Mouse (Mus musculus) intestine, embryonic 15.5 days (tissue): ENCODE results near the gene Mrpl12. TPM values are rescaled to one million over a fixed set of nuclear protein-coding genes. Genes with fewer than 3 reads are reported as not detected.

ENCODE experiments used
- ATAC-seq: fragments of 200-750 bp; cut with Nextera tagmentation; 2 replicates; pipeline ENCODE4 v1.8.0; 2017; ENCODE audit warnings: moderate TSS enrichment, moderate library complexity
- H3K27ac ChIP-seq: fragments of 300-500 bp; sonication (generic); 2 replicates; pipeline ENCODE4 v1.5.1; 2015; ENCODE audit warnings: mild to moderate bottlenecking, inconsistent platforms
- H3K27me3 ChIP-seq: fragments of 300-500 bp; sonication (generic); replicated peaks from 2 replicates; pipeline ENCODE4 v1.6.1; 2015; ENCODE audit warnings: inconsistent platforms
- H3K36me3 ChIP-seq: fragments of 300-500 bp; sonication (generic); 2 replicates; pipeline ENCODE4 v1.6.1; 2015; ENCODE audit warnings: inconsistent platforms
- H3K4me1 ChIP-seq: fragments of 300-500 bp; sonication (generic); replicated peaks from 2 replicates; pipeline ENCODE4 v1.6.1; 2015; ENCODE audit warnings: inconsistent platforms
- H3K4me2 ChIP-seq: fragments of 300-500 bp; sonication (generic); replicated peaks from 2 replicates; pipeline ENCODE4 v1.6.1; 2015; ENCODE audit warnings: mild to moderate bottlenecking, inconsistent platforms
- H3K4me3 ChIP-seq: fragments of 300-500 bp; sonication (generic); replicated peaks from 2 replicates; pipeline ENCODE4 v1.5.1; 2015; ENCODE audit warnings: inconsistent platforms
- H3K9ac ChIP-seq: fragments of 300-500 bp; sonication (generic); 2 replicates; pipeline ENCODE4 v1.6.1; 2015; ENCODE audit warnings: inconsistent platforms
- H3K9me3 ChIP-seq: fragments of 300-500 bp; sonication (generic); 2 replicates; pipeline ENCODE4 v1.6.1; 2016; ENCODE audit warnings: inconsistent platforms
- WGBS: fragments of 180-500 bp; shearing (Covaris S2); methylation state at CpG from one replicate; pipeline ENCODE4 v1.1.7; 2015; 5-methylcytosine and 5-hydroxymethylcytosine counted together
- polyA plus RNA-seq: library from polyadenylated mRNA; unstranded; fragments of >200 nt; fragmentation: Nextera tagmentation; extraction: Ambion mirVana; gene quantifications from 2 replicates; pipeline ENCODE4 v1.2.1, GENCODE M21; 2015

Mrpl12 gene
- 222 and 231 TPM in 2 replicates for polyA plus RNA-seq

DNA sequence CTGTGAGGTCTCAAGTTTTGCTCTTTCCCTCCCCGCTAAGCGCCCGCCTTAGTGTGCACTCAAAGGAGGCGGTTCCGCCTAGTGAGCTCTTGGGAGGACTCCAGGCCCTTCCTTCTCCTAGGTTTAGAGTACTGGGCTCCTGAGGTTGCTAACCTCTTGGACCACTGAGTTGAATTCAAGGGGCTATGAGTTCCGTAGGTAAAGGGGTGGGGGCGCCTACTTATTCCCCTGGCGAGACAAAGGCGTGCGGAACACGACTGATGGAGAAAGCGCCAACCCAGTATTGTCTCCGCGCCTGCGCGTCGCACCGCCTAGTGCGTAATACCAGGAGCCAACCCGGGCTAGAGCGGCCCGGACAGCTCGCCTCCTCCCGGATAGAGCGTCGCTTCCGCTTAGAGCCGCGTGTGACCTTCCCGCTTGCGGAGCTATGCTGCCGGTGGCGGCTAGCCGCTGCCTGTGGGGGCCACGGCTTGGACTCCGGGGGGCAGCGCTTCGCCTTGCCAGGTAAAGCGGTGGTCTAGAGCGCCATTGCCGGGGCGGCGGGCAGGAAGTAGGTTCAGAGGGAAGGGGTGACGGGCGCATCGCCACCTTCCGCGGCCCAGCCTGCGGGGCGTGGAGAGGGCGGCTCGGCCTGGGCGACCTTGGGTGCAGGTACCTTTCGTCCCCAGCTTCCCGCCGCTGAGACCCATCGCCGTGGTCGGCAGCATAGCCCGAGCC lies at the start of gene Mrpl12:
Mrpl12 (plus strand) TSS at position 349 of the 717 bp plus-strand sequence.
- Histone ChIP-seq H3K9me3 (no peaks in the 10 kb centered on the region), H3K9ac (peak within 1 kb of the TSS; percentile 94), H3K27ac (peak within 1 kb of the TSS; percentile 80), H3K27me3 (no peaks in the 10 kb centered on the region), H3K4me2 (peak within 1 kb of the TSS; percentile 78), H3K4me3 (peak within 1 kb of the TSS; percentile 93), H3K36me3 (peaks cover 28% of the 10 kb centered on the region), H3K4me1 (peaks cover 19% of the 10 kb centered on the region)
- peak; percentile 94 for ATAC-seq
- 0% methylated on average over 60 of the region's 60 CpGs for WGBS

DNA sequence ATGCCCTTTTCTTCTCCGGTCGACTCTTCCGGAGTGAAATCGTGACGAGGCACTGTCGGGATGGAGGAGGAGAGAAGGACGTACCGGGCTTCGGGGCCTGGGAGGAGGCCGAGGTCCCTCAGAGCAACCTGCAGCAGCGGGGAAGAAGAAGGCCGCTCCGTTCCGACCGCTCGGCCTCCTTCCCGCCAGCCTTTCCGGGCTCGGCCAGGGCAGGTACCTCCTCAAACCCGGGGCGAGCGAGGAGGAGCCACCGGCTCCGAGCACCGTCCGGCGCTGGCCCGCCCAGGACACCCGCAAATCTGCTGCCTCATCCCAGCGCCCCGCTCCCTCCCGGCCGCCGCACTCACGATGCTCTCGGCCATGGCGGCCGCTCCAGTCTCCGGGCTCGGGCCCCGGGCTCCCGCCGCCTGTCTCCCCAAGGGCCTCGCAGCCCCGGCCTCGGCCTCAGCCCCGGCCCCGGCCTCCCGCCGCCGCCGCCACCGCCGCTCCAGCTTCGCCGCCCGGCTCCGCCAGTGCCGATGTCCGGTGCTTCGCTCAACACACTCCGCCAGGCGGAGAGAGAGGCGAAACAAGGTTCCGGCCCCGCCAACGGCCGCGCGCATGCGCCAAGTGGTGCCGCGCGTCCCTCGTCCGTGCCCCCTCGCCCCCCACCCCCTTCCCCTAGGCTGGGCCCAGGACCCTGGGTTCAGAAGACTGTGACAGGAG lies 47.1 kb upstream of the Mrpl12 start, which contains the start of gene Nploc4:
Nploc4 (minus strand) TSS at position 557 of the 705 bp plus-strand sequence.
- Histone ChIP-seq H3K27me3 (no peaks in the 10 kb centered on the region), H3K4me3 (peak within 1 kb of the TSS; percentile 100), H3K36me3 (0 out of 2 replicates have a peak, but pooled peaks cover 17% of the 10 kb centered on the region), H3K9ac (peak within 1 kb of the TSS; percentile 100), H3K9me3 (no peaks in the 10 kb centered on the region), H3K4me2 (peak within 1 kb of the TSS; percentile 80), H3K4me1 (peaks cover 4% of the 10 kb centered on the region), H3K27ac (peak within 1 kb of the TSS; percentile 79)
- peak; percentile 93 for ATAC-seq
- WGBS, result under 1% methylated on average over 65 of the region's 77 CpGs

DNA sequence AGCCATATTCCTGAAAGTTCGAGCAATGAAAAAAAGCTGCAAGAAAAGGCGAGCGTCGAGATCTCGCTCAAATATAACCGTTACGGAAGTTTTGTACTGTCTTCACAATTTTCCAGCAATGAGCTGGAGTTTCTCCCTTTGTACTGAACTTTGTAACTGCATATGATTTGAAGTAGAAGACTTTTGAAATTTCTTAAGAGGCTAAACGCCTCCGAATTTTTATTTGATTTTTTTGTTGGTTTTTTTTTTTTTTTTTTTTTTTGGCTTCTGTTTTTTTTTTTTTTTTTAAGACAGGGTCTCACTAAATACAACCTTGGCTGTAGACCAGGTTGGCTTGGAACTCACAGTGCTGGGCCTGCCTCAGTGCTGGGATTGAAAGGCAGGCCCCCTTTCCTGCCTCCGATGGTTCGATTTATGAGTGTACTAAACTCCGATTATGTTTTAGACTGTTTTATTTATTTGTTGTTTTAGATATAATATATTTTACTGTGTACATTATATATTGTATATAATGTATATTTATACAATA lies 46.5 kb upstream of the Mrpl12 start:
- no peak for ATAC-seq
- H3K27ac ChIP-seq, result peak overlapping the region; percentile 79; the same call in 1 of the 2 replicates

DNA sequence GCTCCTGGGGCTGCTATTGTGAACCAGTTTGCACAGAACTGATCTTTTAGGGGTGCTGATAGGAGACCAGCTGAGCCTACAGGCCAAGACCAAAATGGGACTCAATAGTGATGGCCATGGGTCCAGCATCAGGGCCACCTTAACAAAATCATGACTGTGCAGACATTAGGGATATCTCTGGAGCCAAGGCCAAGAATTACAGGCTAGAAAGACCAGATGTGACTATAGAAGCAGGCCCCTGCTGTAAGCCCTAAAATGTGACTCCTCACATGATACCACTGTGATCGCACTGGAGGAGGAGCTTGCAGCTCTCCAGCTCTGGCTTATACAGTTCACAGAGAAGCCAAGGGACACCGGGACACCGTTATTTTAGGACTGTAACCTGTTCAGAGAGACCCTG lies 42.1 kb upstream of the Mrpl12 start, which contains the start of gene Tspan10:
Tspan10 (plus strand) TSS at position 301 of the 400 bp plus-strand sequence.
- H3K27ac ChIP-seq, result no peak within 1 kb of the TSS
- no peaks in the 10 kb centered on the region for H3K9me3 ChIP-seq
- no peaks in the 10 kb centered on the region for H3K27me3 ChIP-seq
- no peak for ATAC-seq
- no peak within 1 kb of the TSS for H3K4me2 ChIP-seq
- no peak within 1 kb of the TSS for H3K4me3 ChIP-seq
- H3K36me3 ChIP-seq, result no peaks in the 10 kb centered on the region
- H3K9ac ChIP-seq, result no peak within 1 kb of the TSS
- 88% methylated on average over 3 of the region's 3 CpGs for WGBS
- H3K4me1 ChIP-seq, result no peaks in the 10 kb centered on the region

More for the DNA sequence above, 46.5 kb upstream of the Mrpl12 start:
- H3K4me2 ChIP-seq, result peak overlapping the region; percentile 80
- H3K4me1 ChIP-seq, result peaks cover 4% of the 10 kb centered on the region
- 23% methylated on average over 12 of the region's 12 CpGs for WGBS
- H3K9ac ChIP-seq, result peak overlapping the region; percentile 100
- H3K9me3 ChIP-seq, result no peaks in the 10 kb centered on the region
- no peaks in the 10 kb centered on the region for H3K27me3 ChIP-seq
- 0 out of 2 replicates have a peak, but pooled peaks cover 11% of the 10 kb centered on the region for H3K36me3 ChIP-seq
- peak overlapping the region; percentile 100 for H3K4me3 ChIP-seq

DNA sequence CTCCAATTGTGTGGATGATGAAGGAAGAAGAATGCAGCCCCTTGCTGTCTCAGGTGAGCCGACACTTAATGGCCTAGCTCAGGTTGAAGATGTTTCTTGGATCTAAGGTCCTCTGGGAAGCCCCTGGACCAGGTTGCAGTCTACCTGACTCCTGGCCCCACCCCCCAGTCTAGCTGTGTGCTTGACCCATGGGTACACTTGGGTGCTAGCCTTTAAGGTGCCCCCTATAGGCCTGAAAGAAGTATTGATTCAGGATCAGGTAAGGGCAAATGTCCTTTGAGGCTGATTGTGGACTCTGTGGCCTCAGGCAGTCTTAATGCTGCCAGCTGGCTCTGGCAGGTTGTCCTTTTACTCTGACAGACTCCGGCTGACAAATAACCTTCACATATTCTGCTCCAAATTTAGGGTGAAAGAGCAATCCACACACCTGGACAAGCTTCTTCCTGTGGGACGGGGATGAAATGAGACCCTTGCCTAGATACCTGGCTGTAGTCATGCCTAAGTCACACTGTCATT lies 41.6 kb upstream of the Mrpl12 start:
- no peaks in the 10 kb centered on the region for H3K4me1 ChIP-seq
- no peak for ATAC-seq
- H3K9me3 ChIP-seq, result no peaks in the 10 kb centered on the region
- no peaks in the 10 kb centered on the region for H3K36me3 ChIP-seq
- no peak overlapping the region for H3K9ac ChIP-seq
- H3K27ac ChIP-seq, result no peak overlapping the region
- no peak overlapping the region for H3K4me2 ChIP-seq
- H3K4me3 ChIP-seq, result no peak overlapping the region
- 91% methylated on average over 3 of the region's 3 CpGs for WGBS
- no peaks in the 10 kb centered on the region for H3K27me3 ChIP-seq

DNA sequence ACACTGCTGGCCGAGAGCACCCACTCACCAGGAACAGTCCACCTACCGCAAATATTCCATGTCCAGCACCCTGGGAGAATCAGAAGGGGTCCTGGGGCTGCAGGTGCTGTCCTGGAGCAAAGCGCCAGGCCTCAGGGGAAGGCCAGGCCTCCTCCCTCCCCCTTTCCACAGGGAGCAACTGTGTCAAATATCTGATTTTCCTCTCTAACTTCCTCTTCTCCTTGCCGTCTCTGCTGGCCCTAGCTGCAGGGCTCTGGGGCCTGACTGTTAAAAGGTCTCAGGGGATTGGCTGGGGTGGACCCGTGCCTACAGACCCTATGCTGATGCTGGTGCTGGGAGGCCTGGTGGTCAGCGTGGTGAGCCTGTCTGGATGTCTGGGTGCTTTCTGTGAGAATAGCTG lies 40.3 kb upstream of the Mrpl12 start:
- no peaks in the 10 kb centered on the region for H3K27me3 ChIP-seq
- no peak overlapping the region for H3K4me3 ChIP-seq
- no peak for ATAC-seq
- H3K4me2 ChIP-seq, result no peak overlapping the region
- no peaks in the 10 kb centered on the region for H3K9me3 ChIP-seq
- H3K9ac ChIP-seq, result no peak overlapping the region
- no peak overlapping the region for H3K27ac ChIP-seq
- no peaks in the 10 kb centered on the region for H3K4me1 ChIP-seq
- H3K36me3 ChIP-seq, result no peaks in the 10 kb centered on the region
- WGBS, result 69% methylated on average over 6 of the region's 6 CpGs

DNA sequence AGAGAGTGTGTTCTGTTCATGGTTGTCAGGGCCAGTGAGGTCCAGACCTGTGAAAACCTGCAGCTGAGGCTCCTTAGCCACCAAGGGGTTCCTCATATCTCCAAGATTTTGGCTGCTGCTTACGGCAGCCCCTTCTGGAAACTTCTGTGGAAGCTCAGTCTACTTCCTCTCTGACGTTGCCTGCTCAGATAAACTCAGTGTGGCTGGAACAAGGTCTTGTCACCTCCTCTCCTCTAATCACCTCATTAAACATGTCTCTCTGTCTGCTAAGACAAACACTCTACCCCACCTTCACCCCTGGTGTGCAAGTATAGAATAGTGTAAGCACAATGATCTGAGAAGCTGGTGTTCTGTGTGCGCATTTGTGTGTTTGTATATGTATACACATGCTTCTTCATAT lies 38.9 kb upstream of the Mrpl12 start:
- H3K9ac ChIP-seq, result no peak overlapping the region
- no peak overlapping the region for H3K4me2 ChIP-seq
- no peak for ATAC-seq
- H3K4me3 ChIP-seq, result no peak overlapping the region
- 54% methylated on average over 3 of the region's 3 CpGs for WGBS
- H3K27me3 ChIP-seq, result no peaks in the 10 kb centered on the region
- no peaks in the 10 kb centered on the region for H3K9me3 ChIP-seq
- H3K27ac ChIP-seq, result no peak overlapping the region
- no peaks in the 10 kb centered on the region for H3K4me1 ChIP-seq
- no peaks in the 10 kb centered on the region for H3K36me3 ChIP-seq

DNA sequence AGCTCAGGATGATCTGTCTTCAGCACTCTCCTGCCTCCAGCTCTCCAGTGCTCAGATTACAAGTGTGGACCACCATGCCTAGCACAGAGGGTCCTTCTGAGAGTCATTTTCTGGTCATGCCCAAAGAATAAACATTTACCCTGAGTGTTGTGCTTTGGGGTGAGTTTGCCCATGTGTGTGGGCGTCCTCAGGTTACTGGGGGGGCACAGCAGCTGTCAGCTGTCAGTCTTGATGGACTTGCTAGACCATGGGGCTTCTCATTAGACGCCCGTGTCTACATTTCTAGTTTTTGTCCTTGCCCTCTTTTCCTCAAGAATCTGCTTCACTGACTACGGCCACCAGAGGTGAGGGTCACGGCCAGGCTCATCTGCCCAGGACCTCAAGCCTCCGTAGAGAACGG lies 37.2 kb upstream of the Mrpl12 start:
- Histone ChIP-seq H3K9me3 (no peaks in the 10 kb centered on the region), H3K4me2 (no peak overlapping the region), H3K27me3 (no peaks in the 10 kb centered on the region), H3K4me1 (no peaks in the 10 kb centered on the region), H3K9ac (no peak overlapping the region), H3K4me3 (no peak overlapping the region), H3K27ac (no peak overlapping the region), H3K36me3 (no peaks in the 10 kb centered on the region)
- WGBS, result 76% methylated on average over 7 of the region's 7 CpGs
- no peak for ATAC-seq

DNA sequence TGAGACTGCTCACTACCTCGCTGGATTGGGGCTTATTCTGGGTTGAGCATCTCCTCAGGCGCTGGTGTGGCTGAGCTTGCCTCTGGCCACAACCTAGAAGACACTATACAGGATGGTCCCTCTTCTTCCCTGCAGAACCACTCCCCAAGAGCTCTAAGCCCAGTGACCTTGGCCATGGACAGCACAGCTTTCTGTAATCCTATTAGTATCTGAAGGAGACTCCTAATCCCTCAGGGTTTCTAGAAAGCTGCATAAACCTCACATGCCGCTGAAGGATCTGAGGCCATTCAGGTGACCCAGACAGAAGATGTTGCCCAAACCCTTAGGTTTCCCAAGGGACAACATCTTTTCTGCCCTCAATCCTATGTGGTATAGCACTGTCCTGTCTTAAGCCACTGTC lies 32.2 kb upstream of the Mrpl12 start:
- Histone ChIP-seq H3K4me1 (0 out of 2 replicates have a peak, but pooled peaks cover 5% of the 10 kb centered on the region), H3K27me3 (no peaks in the 10 kb centered on the region), H3K4me3 (no peak overlapping the region), H3K27ac (no peak overlapping the region), H3K9ac (no peak overlapping the region), H3K4me2 (no peak overlapping the region), H3K9me3 (no peaks in the 10 kb centered on the region), H3K36me3 (no peaks in the 10 kb centered on the region; the same call in 1 of the 2 replicates)
- 65% methylated on average over 3 of the region's 3 CpGs for WGBS
- ATAC-seq, result no peak

DNA sequence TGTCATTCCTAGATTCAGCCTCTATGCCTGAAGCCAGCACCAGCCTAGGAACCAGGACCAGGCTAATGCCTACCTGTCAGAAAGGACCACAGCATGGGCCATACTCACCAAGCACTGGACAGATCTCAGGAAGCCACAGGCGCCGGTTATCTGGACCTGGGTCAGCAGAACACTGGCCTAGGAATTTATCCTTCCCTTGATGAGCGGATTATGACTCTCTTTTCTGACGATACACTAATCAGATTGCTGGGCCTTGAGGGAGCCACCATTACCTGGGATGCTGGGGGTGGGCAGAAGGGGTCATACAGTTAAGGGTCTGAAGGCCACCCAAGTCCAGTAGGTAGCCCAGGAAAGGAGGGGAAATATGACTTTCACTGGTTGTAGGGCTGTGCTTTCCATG lies 31.1 kb upstream of the Mrpl12 start, which contains the start of gene Pde6g:
Pde6g (minus strand) TSS at position 195 of the 400 bp plus-strand sequence.
- Histone ChIP-seq H3K27ac (no peak within 1 kb of the TSS), H3K36me3 (no peaks in the 10 kb centered on the region; the same call in 1 of the 2 replicates), H3K27me3 (no peaks in the 10 kb centered on the region), H3K9me3 (no peaks in the 10 kb centered on the region), H3K4me1 (0 out of 2 replicates have a peak, but pooled peaks cover 7% of the 10 kb centered on the region), H3K9ac (no peak within 1 kb of the TSS), H3K4me3 (no peak within 1 kb of the TSS), H3K4me2 (no peak within 1 kb of the TSS)
- WGBS, result 88% methylated on average over 4 of the region's 4 CpGs
- no peak for ATAC-seq

DNA sequence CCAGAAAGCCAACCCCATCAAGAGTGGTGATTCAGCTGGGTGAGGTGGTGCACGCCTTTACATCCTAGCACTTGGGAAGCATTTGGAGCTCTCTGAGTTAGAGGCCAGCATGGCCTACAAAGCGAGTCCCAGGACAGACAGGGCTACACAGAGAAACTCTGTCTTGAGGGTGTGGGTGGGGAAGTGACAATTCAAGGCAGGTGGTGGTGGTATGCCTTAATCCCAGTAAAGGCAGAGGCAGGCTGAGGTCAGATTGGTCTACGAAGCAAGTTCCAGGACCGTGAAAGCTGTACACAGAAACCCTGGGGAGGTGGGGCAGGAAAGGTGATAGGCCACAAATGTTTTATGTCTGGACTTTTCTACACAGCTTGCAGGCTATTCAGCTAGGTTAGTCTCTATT lies 29.4 kb upstream of the Mrpl12 start:
- Histone ChIP-seq H3K27me3 (no peaks in the 10 kb centered on the region), H3K9me3 (no peaks in the 10 kb centered on the region), H3K36me3 (peaks cover 5% of the 10 kb centered on the region; the same call in 1 of the 2 replicates), H3K9ac (no peak overlapping the region), H3K4me2 (no peak overlapping the region), H3K27ac (no peak overlapping the region), H3K4me1 (peaks cover 12% of the 10 kb centered on the region; the same call in 1 of the 2 replicates), H3K4me3 (no peak overlapping the region)
- no peak for ATAC-seq
- WGBS, result 92% methylated on average over 4 of the region's 4 CpGs

DNA sequence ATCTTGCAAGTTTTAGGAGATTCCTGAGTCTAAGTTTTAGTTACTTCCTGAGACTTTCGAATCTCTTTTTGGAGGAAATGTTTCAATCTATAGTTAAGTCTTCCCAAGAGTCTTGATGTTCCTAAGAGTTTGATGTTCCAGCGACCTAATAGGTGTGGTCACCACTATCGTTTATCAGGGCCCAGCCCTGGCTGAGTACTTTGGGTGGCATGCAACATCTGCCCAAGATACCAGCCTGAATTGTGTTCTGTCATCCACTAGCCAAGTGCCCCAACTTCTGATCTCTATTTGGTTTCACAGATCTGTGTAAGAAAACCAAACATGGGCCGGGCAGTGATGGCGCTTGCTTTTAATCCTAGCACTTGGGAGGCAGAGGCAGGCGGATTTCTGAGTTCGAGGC lies 29.0 kb upstream of the Mrpl12 start:
- no peak overlapping the region for H3K4me2 ChIP-seq
- H3K9me3 ChIP-seq, result no peaks in the 10 kb centered on the region
- H3K27ac ChIP-seq, result no peak overlapping the region
- no peaks in the 10 kb centered on the region for H3K27me3 ChIP-seq
- ATAC-seq, result no peak
- peaks cover 8% of the 10 kb centered on the region; the same call in 1 of the 2 replicates for H3K36me3 ChIP-seq
- WGBS, result 93% methylated on average over 7 of the region's 7 CpGs
- H3K9ac ChIP-seq, result no peak overlapping the region
- no peak overlapping the region for H3K4me3 ChIP-seq
- H3K4me1 ChIP-seq, result peaks cover 12% of the 10 kb centered on the region; the same call in 1 of the 2 replicates
